Mouse (Mus musculus) E14TG2a.4 (cell line): ENCODE results near the gene Csnk2a1.

Experiments
- CTCF ChIP-seq: conservative IDR thresholded peaks from 2 replicates; pipeline ENCODE4 v1.5.1; 2014; ENCODE audit warnings: low read length
- NANOG ChIP-seq: IDR thresholded peaks from 2 replicates; pipeline ENCODE4 v1.6.1; 2014; ENCODE audit warnings: borderline replicate concordance, low read length, mixed read lengths
- POU5F1 ChIP-seq: IDR thresholded peaks from 2 replicates; pipeline ENCODE4 v1.6.1; 2014; ENCODE audit warnings: low read length, borderline replicate concordance

- no peak for TF ChIP-seq CTCF
- no peak for TF ChIP-seq NANOG
- no peak for TF ChIP-seq POU5F1
These were observed 46.3 kb upstream of the Csnk2a1 start for GRCm38 (mm10) chr2:152180323-152180722.
